Mouse (Mus musculus) CH12.LX (cell line): ENCODE measurements around the gene Fcrlb.

Experiments used
- CHD2 ChIP-seq: IDR thresholded peaks from 2 replicates; pipeline ENCODE4 v1.6.1; 2011; ENCODE audit warnings: low read length, improper control_type of control experiment
- CTCF ChIP-seq, 2 experiments: IDR thresholded peaks in 1 of 2; conservative IDR thresholded peaks in 1 of 2; 2 replicates each; pipeline ENCODE4 v1.5.1; 2011 to 2012; ENCODE audit warnings: low read depth in 2 of 2, low read length in 2 of 2, improper control_type of control experiment in 1 of 2, inconsistent platforms in 1 of 2, mild to moderate bottlenecking in 1 of 2, moderate library complexity in 1 of 2
- E2F4 ChIP-seq: IDR thresholded peaks from 2 replicates; pipeline ENCODE4 v1.6.1; 2011; ENCODE audit warnings: low read depth, low read length, improper control_type of control experiment; ENCODE audit not compliant: insufficient replicate concordance
- EP300 ChIP-seq: IDR thresholded peaks from 2 replicates; pipeline ENCODE4 v1.6.1; 2011; ENCODE audit warnings: low read length, improper control_type of control experiment
- MAFK ChIP-seq: IDR thresholded peaks from 2 replicates; pipeline ENCODE4 v1.6.1; 2011; ENCODE audit warnings: low read length, improper control_type of control experiment; ENCODE audit not compliant: insufficient replicate concordance
- PAX5 ChIP-seq: IDR thresholded peaks from 2 replicates; pipeline ENCODE4 v1.6.1; 2012; ENCODE audit warnings: low read length, inconsistent platforms, mixed read lengths
- POLR2A ChIP-seq: IDR thresholded peaks from 2 replicates; pipeline ENCODE4 v1.6.1; 2011; ENCODE audit warnings: low read depth, mild to moderate bottlenecking, improper control_type of control experiment, low read length
- SMC3 ChIP-seq: IDR thresholded peaks from 2 replicates; pipeline ENCODE4 v1.6.1; 2011; ENCODE audit warnings: low read depth, low read length, improper control_type of control experiment
- USF2 ChIP-seq: conservative IDR thresholded peaks from 2 replicates; pipeline ENCODE4 v1.6.1; 2011; ENCODE audit warnings: low read depth, low read length, improper control_type of control experiment

DNA sequence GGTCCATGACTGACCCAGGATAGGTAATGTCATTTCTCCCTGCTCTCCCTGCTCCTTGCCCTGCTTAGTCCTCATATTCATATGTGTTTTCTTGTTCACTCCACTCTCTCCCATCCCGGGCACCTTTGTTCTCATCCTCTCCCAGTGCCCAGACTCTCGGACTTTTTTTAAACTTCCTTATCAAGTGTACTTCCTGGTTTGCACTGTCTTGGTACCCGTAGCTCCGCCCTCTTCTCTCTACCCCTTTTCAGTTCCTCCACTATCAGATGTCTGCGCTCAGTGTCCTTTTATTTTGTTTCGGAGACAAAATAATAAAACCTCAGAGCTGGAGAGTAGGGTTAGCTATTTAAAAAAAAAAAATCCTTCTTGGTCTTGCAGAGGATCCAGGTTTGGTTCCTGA is 11.7 kb upstream of the Fcrlb start:
- peak; percentile 74 for TF ChIP-seq POLR2A
- TF ChIP-seq MAFK, result no peak
- peak; percentile 75 for TF ChIP-seq EP300
- no peak for TF ChIP-seq SMC3
- TF ChIP-seq CTCF (conservative IDR thresholded peaks at IDR 0.05 in 1 of 2, IDR thresholded peaks at IDR 0.05 in 1 of 2; ENCODE audit: low read depth in 2 of 2, low read length in 2 of 2), result no peak
- TF ChIP-seq PAX5, result no peak
- no peak for TF ChIP-seq CHD2
- no peak for TF ChIP-seq E2F4
- no peak for TF ChIP-seq USF2
